Mouse (Mus musculus): ENCODE results near the gene Zbtb16. TPM values are rescaled to one million over a fixed set of nuclear protein-coding genes. Genes with fewer than 3 reads are reported as not detected.
A peak's percentile ranks its signal among the peaks of the same experiment; 100 is the strongest.

The Zbtb16 gene
- polyA plus RNA-seq, 1 experiment from 2014 or later, result 19.7 TPM

DNA sequence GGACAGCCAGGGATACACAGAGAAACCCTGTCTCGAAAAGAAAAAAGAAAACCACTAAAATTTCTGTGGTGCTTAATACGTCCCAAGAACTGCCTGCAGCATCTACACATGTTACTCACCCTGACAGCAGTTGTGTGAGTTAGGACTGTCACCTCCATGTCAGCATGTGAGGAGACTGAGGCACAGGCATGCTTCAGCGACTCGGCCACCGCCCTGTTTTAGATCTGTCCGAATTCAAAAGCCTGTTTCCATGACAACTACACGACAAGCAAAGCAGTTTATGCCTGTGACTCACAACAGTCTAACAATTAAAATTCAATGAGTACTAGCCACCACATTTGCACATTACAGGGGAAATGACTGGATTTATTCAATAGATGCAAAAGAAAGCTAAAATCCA is 228.6 kb downstream of the Zbtb16 start:
- Histone ChIP-seq H3K4me3 (no peak overlapping the region), H3K4me1 (peaks cover 13% of the 10 kb centered on the region), H3K27ac (no peak overlapping the region), H3K9me3 (replicated peaks) (no peaks in the 10 kb centered on the region), H3K27me3 (ENCODE audit: low read depth, poor library complexity, severe bottlenecking) (no peaks in the 10 kb centered on the region), H3K36me3 (no peaks in the 10 kb centered on the region)
- 76% methylated on average over 7 of the region's 7 CpGs for WGBS
- DNase-seq (ENCODE audit: low spot score), result no peak

DNA sequence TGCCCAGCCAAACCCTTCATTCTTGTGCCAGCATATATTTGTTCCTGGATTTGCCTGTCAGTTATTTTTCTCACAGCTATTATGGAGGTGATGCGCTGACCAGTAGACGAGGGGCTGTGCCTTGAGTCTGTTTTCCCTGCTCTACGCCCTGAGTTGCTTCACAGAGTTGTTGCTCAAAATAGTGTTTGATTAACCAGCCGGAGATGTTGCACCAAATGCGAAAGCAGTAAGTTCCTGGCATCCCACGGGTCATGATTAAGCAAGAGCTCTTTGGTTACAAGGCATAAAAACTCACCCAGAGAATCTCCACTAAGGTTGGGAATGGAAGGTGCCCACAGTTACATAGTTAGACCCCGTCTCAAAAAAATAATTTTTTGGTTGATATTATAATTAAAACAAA is 229.9 kb downstream of the Zbtb16 start:
- 95% methylated on average over 7 of the region's 7 CpGs for WGBS
- no peaks in the 10 kb centered on the region for H3K27me3 ChIP-seq (ENCODE audit: low read depth, poor library complexity, severe bottlenecking)
- H3K36me3 ChIP-seq, result no peaks in the 10 kb centered on the region
- H3K27ac ChIP-seq, result no peak overlapping the region
- H3K9me3 ChIP-seq (replicated peaks), result no peaks in the 10 kb centered on the region
- peaks cover 10% of the 10 kb centered on the region for H3K4me1 ChIP-seq
- no peak overlapping the region for H3K4me3 ChIP-seq
- no peak for DNase-seq (ENCODE audit: low spot score)

DNA sequence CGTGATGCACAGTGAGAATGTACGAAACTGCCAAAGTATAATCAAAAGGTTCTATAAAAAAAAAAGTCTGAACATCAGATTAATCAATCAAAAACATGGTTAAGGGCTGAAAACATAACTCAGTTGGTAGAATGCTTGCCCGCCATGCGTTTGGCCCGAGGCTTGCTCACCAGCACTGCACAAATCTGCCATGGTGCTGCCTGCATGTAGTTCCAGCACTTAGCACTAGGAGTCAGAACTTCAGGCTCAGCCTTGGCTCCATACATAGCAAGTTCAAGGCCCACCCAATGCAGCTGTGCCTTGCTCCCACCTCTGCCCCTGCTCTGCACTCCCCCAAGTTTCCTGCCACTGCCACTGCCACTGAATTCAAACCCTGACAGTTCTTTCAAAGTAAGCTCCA is 230.3 kb downstream of the Zbtb16 start:
- Histone ChIP-seq H3K9me3 (replicated peaks) (no peaks in the 10 kb centered on the region), H3K36me3 (no peaks in the 10 kb centered on the region), H3K4me1 (peaks cover 6% of the 10 kb centered on the region), H3K4me3 (no peak overlapping the region), H3K27ac (no peak overlapping the region), H3K27me3 (ENCODE audit: low read depth, poor library complexity, severe bottlenecking) (no peaks in the 10 kb centered on the region)
- no peak for DNase-seq (ENCODE audit: low spot score)
- WGBS, result 94% methylated on average over 5 of the region's 5 CpGs

DNA sequence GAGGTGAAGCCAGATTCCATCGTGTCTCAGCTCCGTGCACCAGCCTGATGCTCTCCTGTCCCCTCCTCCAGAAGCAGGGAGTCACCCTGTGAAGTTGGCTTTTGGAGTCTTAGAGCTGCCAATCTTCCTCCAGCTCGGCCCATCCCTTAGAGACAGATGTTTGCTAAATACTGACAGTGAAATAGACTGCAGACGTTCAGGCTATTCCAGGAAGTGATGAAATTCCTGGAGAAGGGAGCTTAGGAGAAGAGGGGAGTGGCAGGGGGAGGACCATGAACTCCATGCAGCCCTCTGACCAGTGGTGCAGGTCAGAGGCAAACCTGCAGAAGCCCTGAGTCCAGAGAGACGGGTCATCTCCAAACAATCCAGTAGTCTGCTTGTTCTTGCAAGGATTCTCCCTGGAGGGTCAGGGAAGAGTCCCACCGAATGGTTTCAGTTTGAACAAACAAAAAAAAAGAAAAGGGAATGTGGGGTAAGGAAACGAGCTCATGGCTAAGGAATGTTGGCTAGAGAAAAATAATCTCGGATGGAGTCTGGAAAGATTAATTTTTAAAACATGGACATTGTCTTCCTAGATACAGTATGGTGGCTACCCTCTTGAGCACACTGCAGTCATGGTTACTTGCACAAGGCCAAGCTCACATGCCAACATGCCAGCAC is 231.0 kb downstream of the Zbtb16 start, which contains the start of gene Nnmt:
Nnmt (minus strand) TSS at position 215 of the 660 bp plus-strand sequence.
- Histone ChIP-seq H3K27ac (no peak within 1 kb of the TSS), H3K27me3 (ENCODE audit: low read depth, poor library complexity, severe bottlenecking) (no peaks in the 10 kb centered on the region), H3K4me3 (no peak within 1 kb of the TSS), H3K9me3 (replicated peaks) (no peaks in the 10 kb centered on the region), H3K36me3 (no peaks in the 10 kb centered on the region), H3K4me1 (peaks cover 6% of the 10 kb centered on the region)
- WGBS, result 58% methylated on average over 8 of the region's 8 CpGs
- DNase-seq (ENCODE audit: low spot score), result peak; percentile 27

Other genes starting within 250 kb of the Zbtb16 start
- 0.19 TPM in 2 replicates for gene Nnmt, start 231.1 kb downstream of the Zbtb16 start, polyA plus RNA-seq (2016; fragmentation: Nextera tagmentation; extraction: Ambion mirVana)
- gene Htr3a, start 74.9 kb upstream of the Zbtb16 start, polyA plus RNA-seq (2016; fragmentation: Nextera tagmentation; extraction: Ambion mirVana), result 0.30 and 0.34 TPM in 2 replicates
- not detected in 2 replicates for gene Htr3b, start 128.8 kb upstream of the Zbtb16 start, polyA plus RNA-seq (2016; fragmentation: Nextera tagmentation; extraction: Ambion mirVana)
- 44.6 and 45.6 TPM in 2 replicates for gene Usp28, start 149.2 kb upstream of the Zbtb16 start, polyA plus RNA-seq (2016; fragmentation: Nextera tagmentation; extraction: Ambion mirVana)
- gene Zw10, start 219.4 kb upstream of the Zbtb16 start, polyA plus RNA-seq (2016; fragmentation: Nextera tagmentation; extraction: Ambion mirVana), result 53.5 and 57.9 TPM in 2 replicates
- gene Tmprss5, start 245.0 kb upstream of the Zbtb16 start, polyA plus RNA-seq (2016; fragmentation: Nextera tagmentation; extraction: Ambion mirVana), result not detected in 2 replicates